In the genomic region with DNA sequence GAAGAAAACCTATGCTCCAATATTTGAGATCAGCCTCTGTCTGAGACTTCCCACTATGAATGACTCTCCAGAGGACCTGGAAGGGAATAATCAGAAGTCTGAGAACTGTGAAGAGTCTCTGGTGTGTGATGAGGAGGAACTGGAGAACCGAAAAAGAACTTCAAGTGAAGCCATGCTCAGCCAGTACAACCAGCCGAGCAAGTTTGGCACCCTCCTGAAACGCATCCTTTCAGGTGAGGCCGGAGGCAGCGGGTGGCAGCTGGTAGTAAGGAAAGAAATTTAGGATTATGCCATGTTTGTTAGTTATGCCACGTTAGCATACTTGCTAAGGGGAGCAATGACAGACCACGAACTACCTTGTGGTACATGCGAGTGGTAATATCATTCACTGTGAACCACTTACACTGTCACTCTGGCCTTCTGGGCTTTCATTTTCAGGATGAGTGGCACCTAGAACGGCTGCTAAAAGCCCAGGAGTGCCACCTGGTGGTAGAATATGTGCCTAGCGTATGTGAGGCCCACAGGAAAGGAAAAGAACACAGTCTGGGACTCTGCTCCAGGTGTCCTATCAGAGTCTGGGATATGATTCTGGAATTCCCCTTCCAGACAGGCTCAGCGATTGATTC, we compare ENCODE assay signal across 8 mouse cellular contexts. TPM values are rescaled to one million over a fixed set of nuclear protein-coding genes. Genes with fewer than 3 reads are reported as not detected.
DNase-seq lines count a peak whose midpoint lies in the region; ATAC-seq and TF ChIP-seq lines count a peak whose summit lies in the region.

No protein-coding gene starts in this region.

- no peak overlapping the region for H3K9ac ChIP-seq in limb, embryonic 11.5 days (ENCODE audit: low read length)
- H3K9ac ChIP-seq in neural tube, embryonic 14.5 days (replicated peaks; ENCODE audit: low read depth, low read length), result no peak overlapping the region

- no peaks in the 10 kb centered on the region for H3K27me3 ChIP-seq in C2C12 (ENCODE audit: control insufficient read depth, insufficient read depth, insufficient read length)
- no peaks in the 10 kb centered on the region for H3K27me3 ChIP-seq in limb, embryonic 11.5 days (ENCODE audit: control insufficient read depth, insufficient read depth, low read length)
- H3K27me3 ChIP-seq in neural tube, embryonic 14.5 days (ENCODE audit: control insufficient read depth, insufficient read depth, low read length), result no peaks in the 10 kb centered on the region
- no peaks in the 10 kb centered on the region for H3K27me3 ChIP-seq in thymus, adult 2 months (ENCODE audit: control insufficient read depth, insufficient read depth, low read length)

- no peak overlapping the region for H3ac ChIP-seq in C2C12 (ENCODE audit: control insufficient read depth, insufficient read length, low read depth)

- no peaks in the 10 kb centered on the region for H3K79me3 ChIP-seq in C2C12 (ENCODE audit: low read depth)

- no peaks in the 10 kb centered on the region for H3K79me2 ChIP-seq in C2C12 (ENCODE audit: control insufficient read depth, insufficient read depth)

- peak; percentile 36 for DNase-seq in WW6 (ENCODE audit: low read depth, low spot score)
- peak; percentile 70 to 85 for DNase-seq in cerebellum, postnatal 25 days
- peak; percentile 63 to 79 for DNase-seq in frontal cortex, postnatal 36 days (ENCODE audit: low spot score in 2 of 2)
- peak; percentile 43 to 75 for DNase-seq in kidney, adult 8-10 months
- peak; percentile 81 for DNase-seq in limb, embryonic 11.5 days (ENCODE audit: low spot score)
- peak; percentile 65 for DNase-seq in thymus, adult 2 months

- H3K9me3 ChIP-seq in limb, embryonic 11.5 days (ENCODE audit: control insufficient read depth, low read length), result no peaks in the 10 kb centered on the region
- no peaks in the 10 kb centered on the region for H3K9me3 ChIP-seq in neural tube, embryonic 14.5 days (ENCODE audit: control insufficient read depth, low read length)

- H3K4me3 ChIP-seq in C2C12 (ENCODE audit: insufficient read depth, poor library complexity, severe bottlenecking), result no peak overlapping the region
- H3K4me3 ChIP-seq in limb, embryonic 11.5 days (ENCODE audit: low read depth, low read length), result no peak overlapping the region
- H3K4me3 ChIP-seq in neural tube, embryonic 14.5 days (ENCODE audit: low read depth, low read length), result no peak overlapping the region
- H3K4me3 ChIP-seq in thymus, adult 2 months (ENCODE audit: control insufficient read depth, insufficient read depth, low read length), result no peak overlapping the region

- H3K27ac ChIP-seq in limb, embryonic 11.5 days (replicated peaks; ENCODE audit: low read depth, low read length), result no peak overlapping the region
- H3K27ac ChIP-seq in neural tube, embryonic 14.5 days (ENCODE audit: low read depth, low read length), result no peak overlapping the region
- no peak overlapping the region for H3K27ac ChIP-seq in thymus, adult 2 months (ENCODE audit: control insufficient read depth, insufficient read depth, low read length)

- no peak for TF ChIP-seq POLR2A in thymus, adult 2 months (IDR thresholded peaks at IDR 0.05; ENCODE audit: control insufficient read depth, extremely low read depth, insufficient read depth, low read length, poor library complexity)

- H3K4me2 ChIP-seq in limb, embryonic 11.5 days (ENCODE audit: low read depth, severe bottlenecking), result no peak overlapping the region
- H3K4me2 ChIP-seq in neural tube, embryonic 14.5 days (ENCODE audit: low read depth, low read length), result no peak overlapping the region

- ATAC-seq in limb, embryonic 11.5 days (ENCODE audit: insufficient number of reproducible peaks, low FRiP score, low TSS enrichment, low read depth), result no peak
- peak; percentile 75 for ATAC-seq in neural tube, embryonic 14.5 days (ENCODE audit: low read depth)

- 46% methylated on average over 11 of the region's 11 CpGs for WGBS in limb, embryonic 11.5 days
- 46% methylated on average over 11 of the region's 11 CpGs for WGBS in neural tube, embryonic 14.5 days
- WGBS in thymus, adult 2 months, result 45% methylated on average over 11 of the region's 11 CpGs

- no peaks in the 10 kb centered on the region for H3K36me3 ChIP-seq in C2C12 (ENCODE audit: control insufficient read depth, insufficient read depth)
- no peaks in the 10 kb centered on the region for H3K36me3 ChIP-seq in limb, embryonic 11.5 days (ENCODE audit: control insufficient read depth, insufficient read depth, low read length)
- H3K36me3 ChIP-seq in neural tube, embryonic 14.5 days (ENCODE audit: control insufficient read depth, insufficient read depth, low read length), result no peaks in the 10 kb centered on the region
- no peaks in the 10 kb centered on the region for H3K36me3 ChIP-seq in thymus, adult 2 months (ENCODE audit: control insufficient read depth, insufficient read depth, low read length)

- TF ChIP-seq CTCF in C2C12 (IDR thresholded peaks at IDR 0.05; ENCODE audit: control insufficient read depth, insufficient read depth, insufficient read length), result peak; percentile 53
- TF ChIP-seq CTCF in thymus, adult 2 months (IDR thresholded peaks at IDR 0.05; ENCODE audit: borderline replicate concordance, control insufficient read depth, extremely low read depth, insufficient read depth, low read length, poor library complexity), result no peak

- H3K4me1 ChIP-seq in limb, embryonic 11.5 days (ENCODE audit: control insufficient read depth, insufficient read depth, low read length), result no peaks in the 10 kb centered on the region
- no peaks in the 10 kb centered on the region for H3K4me1 ChIP-seq in neural tube, embryonic 14.5 days (ENCODE audit: control insufficient read depth, insufficient read depth, low read length)
- H3K4me1 ChIP-seq in thymus, adult 2 months (replicated peaks; ENCODE audit: control insufficient read depth, insufficient read depth, low read length), result no peaks in the 10 kb centered on the region

TF ChIP-seq in C2C12, 6 proteins besides CTCF, POLR2A, EP300 and RAD21:
- TF ChIP-seq MAX (IDR thresholded peaks at IDR 0.05), result no peak

RNA-seq across cellular contexts. Expression of a gene that starts 39.6 kb away (rescaled TPM):
- polyA plus RNA-seq in C2C12 (2012; fragmentation: generic; extraction: Trizol), result 0.50 TPM
- polyA plus RNA-seq in limb, embryonic 11.5 days (2014; fragmentation: Nextera tagmentation; extraction: Ambion mirVana), result 1.8 and 1.9 TPM in 2 replicates
- polyA plus RNA-seq in neural tube, embryonic 14.5 days (2014; fragmentation: Nextera tagmentation; extraction: Ambion mirVana), result 0.61 and 0.94 TPM in 2 replicates
- 0.09 TPM in 1 of 2 replicates, not detected in the other for polyA plus RNA-seq in thymus, adult 2 months (2012; rRNA removed)
